Mouse (Mus musculus): ENCODE data around the gene Ulk3.
A peak's percentile ranks its signal among the peaks of the same experiment; 100 is the strongest.

Gene Ulk3

DNA sequence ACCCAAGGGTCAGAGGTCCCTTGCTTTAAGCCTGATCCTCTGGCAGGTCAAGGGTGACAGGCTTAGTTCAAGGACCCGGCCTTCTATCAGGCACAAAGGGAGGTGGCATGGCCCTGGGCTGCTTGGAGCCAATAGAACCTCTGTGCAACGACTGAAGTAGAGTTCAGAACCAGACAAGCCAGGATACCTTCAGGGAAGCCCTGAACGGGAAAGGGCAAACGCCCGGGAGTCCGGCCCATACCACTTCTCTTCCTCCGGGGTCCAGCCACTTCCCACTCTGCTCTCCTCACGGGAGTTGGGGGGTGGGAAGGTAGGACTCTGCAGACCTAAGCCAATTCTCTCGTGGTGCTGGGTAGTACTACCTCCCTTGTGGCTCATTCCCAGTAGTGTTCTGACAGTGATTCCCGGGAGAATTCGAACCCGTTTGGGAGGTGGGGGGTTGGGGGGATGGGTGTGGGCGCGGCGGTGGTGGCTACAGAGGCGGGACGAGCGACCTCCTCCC lies 55.2 kb downstream of the Ulk3 start:
- no peak for DNase-seq (ENCODE audit: low spot score)

DNA sequence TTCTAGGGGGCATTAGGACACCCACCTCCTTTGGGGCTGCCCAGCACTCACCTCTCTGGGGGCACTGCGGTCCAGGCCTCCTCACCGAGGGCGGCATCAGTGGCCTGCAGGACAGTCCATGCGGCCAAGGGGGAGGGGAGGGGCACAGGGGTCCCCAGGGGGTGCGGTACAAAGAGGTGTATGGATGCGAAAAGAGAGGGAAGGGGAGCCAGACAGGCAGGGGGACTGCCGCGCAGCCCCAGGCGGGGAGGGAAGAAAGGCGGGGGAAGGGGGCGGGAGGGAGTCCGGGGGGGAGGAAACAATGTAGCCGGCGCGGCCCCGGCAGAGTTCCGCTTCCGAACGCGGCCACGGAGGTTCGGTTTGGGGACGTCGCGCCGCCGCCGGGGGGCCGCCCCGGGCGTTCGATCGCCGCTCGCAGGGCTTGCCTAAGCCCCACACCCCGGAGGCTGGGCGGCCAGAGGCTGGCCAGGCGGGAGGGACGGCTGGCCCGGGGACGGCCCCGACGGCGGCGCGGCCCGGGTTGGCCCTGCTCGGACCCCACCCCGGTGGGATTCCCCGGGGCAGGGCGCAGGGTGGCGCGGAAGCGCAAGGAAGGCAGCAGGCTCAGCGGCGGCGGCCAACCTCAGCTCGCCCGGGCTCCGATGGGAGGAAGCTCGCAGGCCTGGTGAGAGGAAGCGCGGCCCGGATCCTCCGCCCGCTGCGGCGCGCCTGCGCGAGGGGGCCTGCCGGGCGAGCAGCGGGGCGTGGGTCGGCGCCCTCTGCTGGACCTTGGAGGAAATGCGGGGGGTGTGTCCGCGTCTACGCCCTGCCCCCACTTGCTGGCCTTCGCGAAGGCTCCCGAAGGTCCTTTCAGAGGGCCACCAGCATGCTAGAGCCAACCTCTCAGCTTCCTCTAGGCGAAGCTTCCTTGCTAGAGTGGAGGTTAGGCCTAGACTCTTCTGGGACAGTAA lies 56.0 kb downstream of the Ulk3 start:
- peak; percentile 93 for DNase-seq (ENCODE audit: low spot score)

All from lung, postnatal 25 days (tissue).